Mouse (Mus musculus): ENCODE data around the gene Oas1c.

DNA sequence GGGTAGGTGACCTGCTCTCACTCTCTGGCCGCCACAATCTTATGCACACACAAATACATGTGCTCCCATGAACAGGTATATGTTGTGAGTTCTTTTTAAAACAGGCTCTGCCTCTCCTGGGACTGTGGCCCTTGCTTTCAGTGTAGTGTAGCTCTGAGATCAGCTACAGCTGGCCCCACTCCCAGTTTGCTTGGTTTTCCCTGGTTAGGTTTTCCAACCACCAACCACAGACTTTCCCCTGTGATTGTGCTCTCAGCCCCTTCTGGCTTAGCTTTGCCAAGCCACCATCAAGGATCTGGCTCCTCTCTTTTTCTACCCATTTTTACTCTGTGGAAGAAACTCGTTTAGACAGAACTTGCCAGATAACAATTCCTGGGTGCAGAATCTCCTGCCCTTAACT, 8.7 kb downstream of the Oas1c start:
- TF ChIP-seq CHD2 (IDR thresholded peaks at IDR 0.05; ENCODE audit: low read length) = no peak
- TF ChIP-seq POLR2A (IDR thresholded peaks at IDR 0.05; ENCODE audit: low read depth, low read length) = no peak
- no peak for TF ChIP-seq CTCF (conservative IDR thresholded peaks at IDR 0.05 in 1 of 2, IDR thresholded peaks at IDR 0.05 in 1 of 2; ENCODE audit: low read depth in 2 of 2, low read length in 2 of 2)
- no peak for TF ChIP-seq MYC (IDR thresholded peaks at IDR 0.05; ENCODE audit: low read depth, low read length)
- TF ChIP-seq MXI1 (IDR thresholded peaks at IDR 0.05; ENCODE audit: low read depth, low read length) = no peak
- TF ChIP-seq ZKSCAN1 (IDR thresholded peaks at IDR 0.05; ENCODE audit: borderline replicate concordance, low read depth, low read length) = no peak
- TF ChIP-seq NRF1 (IDR thresholded peaks at IDR 0.05; ENCODE audit: low read depth, low read length) = no peak
- TF ChIP-seq JUND (conservative IDR thresholded peaks at IDR 0.05; ENCODE audit: low read depth, low read length) = no peak
- no peak for TF ChIP-seq ZC3H11A (IDR thresholded peaks at IDR 0.05; ENCODE audit: low read depth, low read length)
- TF ChIP-seq ELF1 (IDR thresholded peaks at IDR 0.05; ENCODE audit: low read depth, low read length) = no peak
- no peak for TF ChIP-seq EP300 (IDR thresholded peaks at IDR 0.05; ENCODE audit: low read length)
- no peak for TF ChIP-seq MAFK (IDR thresholded peaks at IDR 0.05; ENCODE audit: insufficient replicate concordance, low read length)
